Mouse (Mus musculus) urinary bladder, postnatal 25 days (tissue): ENCODE data around the gene Kat8.
A peak's percentile ranks its signal among the peaks of the same experiment; 100 is the strongest.
"Not testable (repeated sequence)": the region's sequence is repeated elsewhere in the genome, so short reads cannot be mapped to it uniquely, and the experiment has no call there.

Source experiments
- DNase-seq: peaks from one replicate; pipeline ENCODE4 v3.0.0; 2022; ENCODE audit warnings: low spot score

The Kat8 gene

GRCm38 (mm10) chr7:127931351-127932135 is 19.2 kb downstream of the Kat8 start:
- DNase-seq = no peak

GRCm38 (mm10) chr7:127932273-127933031 is 20.1 kb downstream of the Kat8 start:
- DNase-seq = no peak

- no peak for DNase-seq
These were observed 21.8 kb downstream of the Kat8 start for GRCm38 (mm10) chr7:127934075-127934474.

DNA sequence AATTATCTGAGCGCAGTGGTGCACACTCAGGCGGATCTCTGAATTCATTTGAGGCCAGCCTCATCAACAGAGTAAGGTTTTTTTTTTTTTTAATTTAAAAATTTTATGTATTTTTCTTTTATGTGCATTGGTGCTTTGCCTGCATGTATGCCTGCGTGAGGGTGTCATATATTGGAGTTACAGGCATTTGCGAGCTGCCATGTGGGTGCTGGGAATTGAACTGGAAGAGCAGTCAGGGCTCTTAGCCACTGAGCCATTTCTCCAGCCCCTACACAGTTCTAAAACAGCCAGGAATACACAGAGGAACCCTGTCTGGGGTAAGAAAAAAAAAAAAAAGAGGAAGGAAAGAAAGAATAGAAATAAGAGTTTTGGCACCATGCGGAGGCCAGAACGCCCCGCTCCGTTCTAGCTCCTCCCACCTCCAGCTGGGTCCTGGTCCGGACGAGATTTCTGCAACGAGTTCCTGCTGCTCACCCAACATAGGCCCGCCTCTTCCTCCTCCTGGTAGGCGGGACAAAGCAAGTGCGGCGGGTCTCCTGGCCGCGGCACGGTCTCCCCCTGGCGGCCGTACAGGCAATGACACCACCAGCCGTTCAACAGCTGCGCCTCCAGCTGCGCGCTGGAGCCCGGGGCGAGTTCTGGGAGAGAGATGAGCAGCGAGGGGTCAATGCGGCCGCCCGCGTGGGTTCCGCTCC is 22.9 kb downstream of the Kat8 start:
- peak; percentile 95 for DNase-seq

DNA sequence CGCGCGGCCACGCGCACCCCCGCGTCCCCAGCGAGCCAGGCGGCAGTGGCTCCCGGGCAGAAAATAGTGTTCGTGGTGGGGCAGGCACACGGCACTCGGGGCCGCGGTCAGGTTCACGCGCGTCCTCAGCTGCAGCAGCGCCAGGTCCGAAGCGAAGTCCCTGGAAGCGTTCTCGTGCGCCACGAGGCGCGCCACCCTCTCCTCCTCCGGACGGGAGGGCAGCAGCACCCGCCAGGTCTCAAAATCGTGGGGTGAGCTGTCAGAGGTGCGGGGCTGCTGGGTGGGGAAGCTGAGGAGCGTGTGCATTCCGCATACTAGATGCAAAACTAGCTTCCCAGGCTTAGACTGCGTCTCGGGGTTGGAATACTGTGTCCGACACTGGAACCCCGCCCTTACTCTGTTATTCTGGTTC is 23.4 kb downstream of the Kat8 start:
- DNase-seq = no peak

DNA sequence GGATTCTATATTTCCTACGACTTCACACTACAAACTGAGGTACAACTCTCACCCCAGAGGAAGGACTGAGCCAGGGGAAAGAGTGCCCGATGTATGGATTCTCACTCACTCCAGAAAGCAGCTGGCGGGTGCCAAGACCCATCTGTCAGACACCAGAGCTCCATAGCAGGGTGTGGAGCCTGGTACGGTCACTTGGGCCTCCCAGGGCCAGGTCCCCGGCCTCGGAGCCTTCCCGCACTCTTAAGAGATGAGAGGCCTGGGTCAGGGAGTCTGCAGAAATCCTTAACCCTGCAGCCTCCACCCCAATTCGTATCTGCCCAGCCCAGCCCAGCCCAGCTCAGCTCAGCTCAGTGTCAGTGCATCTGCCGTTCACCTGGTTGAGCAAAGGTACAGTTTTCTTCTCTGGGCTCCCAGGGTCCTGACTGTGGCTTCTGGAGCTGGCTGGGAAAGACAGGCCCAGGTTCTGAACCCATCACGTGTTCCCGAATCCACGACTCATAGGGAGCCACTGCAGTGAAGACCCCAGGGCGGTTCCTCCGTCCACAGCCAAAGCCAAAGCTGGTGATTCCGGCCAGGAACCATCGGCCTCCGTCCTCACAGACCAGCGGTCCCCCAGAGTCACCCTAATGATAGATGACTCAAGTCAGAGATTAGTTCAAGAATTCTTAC is 24.0 kb downstream of the Kat8 start:
- no peak for DNase-seq

- DNase-seq = not testable (repeated sequence)
These were observed 29.8 kb downstream of the Kat8 start for GRCm38 (mm10) chr7:127942097-127942496.

DNA sequence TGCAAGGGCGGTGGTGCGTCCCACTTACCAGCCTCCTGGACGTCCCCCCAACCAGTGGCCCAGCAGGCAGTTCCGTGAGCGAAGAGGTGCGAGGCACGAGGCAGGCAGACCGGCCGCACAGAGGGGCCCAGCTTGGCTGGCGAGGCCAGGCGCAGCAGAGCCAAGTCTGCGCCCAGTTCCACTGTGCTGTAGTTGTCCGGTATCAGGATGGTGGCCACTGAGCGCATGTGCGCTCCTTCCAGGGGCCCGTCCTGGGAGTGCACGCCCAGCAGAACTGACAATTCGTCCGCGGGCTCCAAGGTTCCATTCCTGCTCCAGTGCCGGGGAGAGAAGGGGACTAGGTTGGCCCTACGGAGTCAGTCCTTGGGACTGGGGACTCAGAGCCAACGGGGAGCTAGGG is 32.3 kb downstream of the Kat8 start:
- no peak for DNase-seq

GRCm38 (mm10) chr7:127946470-127947023 is 34.2 kb downstream of the Kat8 start, which contains the start of gene Prss36:
TSS of gene Prss36 (minus strand) at chr7:127946725.
- no peak for DNase-seq

- no peak for DNase-seq
These were observed 40.7 kb downstream of the Kat8 start for GRCm38 (mm10) chr7:127952864-127953581.

DNA sequence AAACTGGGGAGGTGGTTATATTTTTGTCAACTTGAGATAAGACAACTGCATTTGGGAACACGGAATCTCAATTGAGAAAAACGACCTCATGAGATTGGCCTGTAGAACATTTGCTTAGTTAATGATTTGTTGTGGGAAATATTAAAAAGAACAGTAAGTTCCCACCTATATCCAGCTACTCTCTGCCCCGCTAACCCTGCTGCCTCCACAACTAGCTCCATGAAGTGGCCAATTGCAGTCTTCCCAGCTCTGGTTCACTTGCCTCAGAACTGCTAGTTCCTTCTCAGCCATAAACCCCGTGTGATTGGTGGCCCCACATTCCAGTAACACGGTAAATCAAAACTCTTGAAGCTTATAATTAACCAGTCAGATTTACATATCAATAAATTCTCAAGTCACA is 47.0 kb downstream of the Kat8 start:
- DNase-seq = no peak

GRCm38 (mm10) chr7:127966371-127966918 is 54.1 kb downstream of the Kat8 start:
- DNase-seq = no peak

- DNase-seq = peak; percentile 98
These were observed 54.9 kb downstream of the Kat8 start, which contains the start of gene Fus for GRCm38 (mm10) chr7:127967004-127967921. TSS of gene Fus (plus strand) at chr7:127967457.

- peak; percentile 69 for DNase-seq
These were observed 55.9 kb downstream of the Kat8 start for GRCm38 (mm10) chr7:127967922-127968828.

DNA sequence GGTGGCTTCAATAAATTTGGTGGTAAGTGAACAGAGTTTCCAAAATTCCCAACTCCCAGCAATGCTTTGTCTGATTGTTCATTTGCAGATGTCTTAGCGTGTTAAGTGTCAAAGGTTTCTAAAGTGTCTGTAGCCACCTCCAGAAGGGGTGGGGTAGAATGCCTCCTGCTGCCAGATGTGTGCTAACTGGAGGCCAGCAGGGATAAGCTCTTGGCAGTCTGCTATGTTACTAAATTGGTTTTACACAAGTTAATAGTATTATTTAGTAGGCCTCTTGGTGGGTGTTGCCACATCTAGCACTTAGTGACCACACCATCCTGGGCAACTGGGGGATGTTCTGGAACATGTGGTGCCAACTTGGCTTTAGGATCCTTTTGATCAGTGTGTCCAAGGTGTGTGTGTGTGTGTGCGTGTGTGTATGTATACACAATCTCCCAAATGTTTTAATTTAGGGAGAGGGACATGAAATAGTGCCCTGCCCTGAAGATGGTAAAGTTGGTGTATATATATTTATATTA is 62.2 kb downstream of the Kat8 start:
- DNase-seq = no peak
